Mouse (Mus musculus) megakaryocyte, adult 5-6 weeks (primary cell): Measurements from ENCODE around the gene Trim47. TPM values are rescaled to one million over a fixed set of nuclear protein-coding genes. Genes with fewer than 3 reads are reported as not detected.
"Not testable (repeated sequence)": the region's sequence is repeated elsewhere in the genome, so short reads cannot be mapped to it uniquely, and the experiment has no call there.

Experiments used
- ATAC-seq: 2 replicates; pipeline ENCODE4 v1.8.0; 2016; ENCODE audit warnings: mild to moderate bottlenecking, inconsistent platforms; ENCODE audit not compliant: poor library complexity, severe bottlenecking
- total RNA-seq, 2 experiments: library from RNA; stranded (forward) in 1 of 2; stranded (reverse) in 1 of 2; fragments of 153-499, 151-499 nt in 1 of 2; fragments of 221-1000, 200-1000 nt in 1 of 2; gene quantifications; 2 replicates each; pipeline versions ENCODE4 v1.2.3 to v1.2.4; 2015 to 2017

Trim47 gene
- total RNA-seq, 2 experiments from 2014 or later, result 0.07 to 0.47 TPM

DNA sequence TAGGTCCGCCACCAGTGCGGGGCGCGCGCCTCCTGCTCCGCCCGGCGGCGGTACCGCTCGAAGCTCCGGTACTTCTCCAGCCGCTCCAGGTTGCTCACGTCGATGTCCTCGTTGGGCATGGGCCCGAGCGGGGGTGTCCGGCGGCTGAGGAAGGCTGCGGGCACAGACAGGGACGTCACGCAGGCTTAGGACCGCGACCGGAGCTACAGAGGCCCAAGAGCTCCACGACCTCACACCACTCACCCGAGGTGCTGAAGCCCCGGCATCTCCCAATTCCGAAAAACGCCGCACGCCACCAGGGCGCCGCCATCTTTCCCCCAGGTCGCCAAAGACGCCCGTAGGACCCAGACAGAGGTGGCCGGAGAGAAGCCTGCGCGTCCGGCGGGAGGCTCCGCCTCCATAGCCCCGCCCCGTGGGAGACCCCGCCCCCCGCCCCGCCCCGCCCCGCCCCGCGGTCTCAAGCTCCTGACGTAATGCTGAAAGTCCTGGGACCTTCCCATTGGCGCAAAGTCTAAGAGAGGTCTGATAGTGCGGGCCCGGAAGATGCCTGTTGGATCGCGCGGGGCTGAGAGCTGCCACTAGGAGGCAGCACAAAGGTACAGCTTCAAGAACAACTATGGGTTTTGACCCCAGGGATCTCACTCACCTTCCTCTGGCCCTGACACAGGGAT is 11.6 kb upstream of the Trim47 start, which contains the start of gene Mrpl38:
Gene Mrpl38, minus strand, starts transcription at position 401 of the 671 bp plus-strand sequence.
- ATAC-seq, result peak; percentile 93

DNA sequence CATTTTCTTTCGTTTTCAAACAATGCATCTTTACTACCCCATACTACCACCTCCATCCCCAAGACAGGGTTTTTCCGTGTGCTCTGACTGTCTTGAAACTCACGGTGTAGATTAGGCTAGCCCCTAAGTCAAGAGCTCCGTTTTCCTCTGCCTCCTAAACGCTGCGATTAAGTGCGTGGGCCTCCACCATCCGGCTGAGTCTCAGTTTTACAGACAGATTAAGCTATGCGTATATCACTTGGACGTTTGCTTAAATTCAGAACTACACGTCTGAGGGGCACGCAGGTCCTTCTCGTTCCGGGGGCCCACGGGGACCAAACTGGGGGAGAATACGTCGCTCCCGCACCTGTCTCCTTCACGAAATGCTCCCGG is 11.1 kb upstream of the Trim47 start:
- no peak for ATAC-seq

DNA sequence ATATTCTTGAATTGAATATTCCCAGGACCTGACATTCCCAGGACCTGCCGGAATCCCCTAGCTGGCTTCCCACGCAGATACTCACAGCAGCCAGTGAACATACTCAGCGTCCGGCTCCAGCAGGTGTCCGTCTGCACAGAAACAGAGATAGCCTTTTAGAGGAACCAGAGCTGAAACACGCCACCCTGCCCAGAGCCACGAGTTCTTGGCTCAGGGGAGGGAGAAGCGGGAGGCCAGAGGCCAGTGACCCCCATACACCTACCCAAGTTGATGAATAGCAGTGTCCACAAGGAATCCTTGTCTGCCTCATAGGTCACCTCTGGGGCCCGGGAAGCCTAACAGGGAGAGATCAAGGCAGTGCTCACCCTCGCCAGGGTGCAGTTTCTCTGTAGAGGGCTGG is 7.2 kb upstream of the Trim47 start:
- no peak for ATAC-seq

DNA sequence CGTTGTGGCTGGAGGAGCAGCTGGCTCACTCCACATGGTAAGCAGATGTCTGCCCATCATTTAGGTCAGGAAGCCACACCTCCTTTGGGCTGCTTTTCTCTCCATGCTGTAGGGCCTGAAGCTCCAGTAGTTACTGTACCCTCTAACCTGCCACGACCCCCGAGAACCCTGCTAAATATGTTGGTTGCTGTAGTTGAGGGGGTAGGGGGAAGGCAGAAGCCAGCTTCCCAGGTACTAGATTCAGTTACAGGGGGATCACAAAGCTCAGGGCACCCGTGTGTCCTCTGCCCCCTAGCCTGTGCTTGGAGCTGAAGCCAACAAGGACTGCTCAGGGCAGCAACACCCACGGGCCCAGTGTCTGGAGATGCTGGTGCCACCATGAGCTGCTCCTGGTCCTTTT is 6.5 kb upstream of the Trim47 start:
- ATAC-seq, result no peak

DNA sequence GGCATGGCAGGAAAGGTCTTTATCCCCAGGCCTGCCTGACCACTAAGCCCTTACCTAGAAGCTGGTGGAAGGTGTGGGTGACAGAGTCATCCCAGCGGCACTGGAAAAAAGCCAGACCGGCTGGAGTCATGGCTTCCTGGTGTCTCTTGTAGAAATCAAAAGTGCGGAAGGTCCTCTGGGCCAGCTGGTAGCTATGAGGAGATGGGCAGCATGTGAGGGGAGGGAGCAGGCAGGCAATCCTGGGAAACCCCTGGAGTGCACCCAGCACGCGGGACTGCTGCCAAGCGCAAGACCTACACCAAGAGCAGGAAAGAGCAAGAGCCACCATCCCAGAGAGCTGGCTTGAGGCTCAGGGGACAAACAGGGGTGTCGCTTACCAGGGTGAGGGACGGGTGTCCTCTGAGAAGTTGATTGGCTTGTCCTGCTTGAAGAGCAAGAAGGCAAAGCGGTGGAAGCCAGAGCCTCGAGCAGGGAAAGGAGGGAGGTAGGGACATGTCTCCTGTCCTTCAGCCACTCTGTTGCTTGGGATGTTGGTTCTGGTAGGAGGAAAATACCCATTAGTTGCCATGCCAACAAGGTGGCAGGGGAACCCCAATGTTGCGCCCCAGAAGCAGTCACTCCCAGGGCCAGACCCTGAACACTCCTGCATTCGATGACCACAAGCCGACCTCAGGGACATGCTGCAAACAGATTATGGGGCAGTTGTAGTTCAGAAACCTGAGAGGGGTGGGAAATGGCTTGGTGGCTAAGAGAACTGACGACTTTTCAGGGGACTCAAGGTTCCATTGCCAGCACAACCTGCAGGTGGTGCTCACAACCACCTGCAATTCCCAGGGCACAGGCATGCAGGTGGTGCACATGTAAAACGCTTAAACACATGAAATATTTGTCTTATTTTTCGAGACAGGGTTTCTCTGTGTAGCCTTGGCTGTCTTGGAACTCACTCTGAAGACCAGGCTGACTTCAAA is 5.6 kb upstream of the Trim47 start:
- no peak for ATAC-seq

DNA sequence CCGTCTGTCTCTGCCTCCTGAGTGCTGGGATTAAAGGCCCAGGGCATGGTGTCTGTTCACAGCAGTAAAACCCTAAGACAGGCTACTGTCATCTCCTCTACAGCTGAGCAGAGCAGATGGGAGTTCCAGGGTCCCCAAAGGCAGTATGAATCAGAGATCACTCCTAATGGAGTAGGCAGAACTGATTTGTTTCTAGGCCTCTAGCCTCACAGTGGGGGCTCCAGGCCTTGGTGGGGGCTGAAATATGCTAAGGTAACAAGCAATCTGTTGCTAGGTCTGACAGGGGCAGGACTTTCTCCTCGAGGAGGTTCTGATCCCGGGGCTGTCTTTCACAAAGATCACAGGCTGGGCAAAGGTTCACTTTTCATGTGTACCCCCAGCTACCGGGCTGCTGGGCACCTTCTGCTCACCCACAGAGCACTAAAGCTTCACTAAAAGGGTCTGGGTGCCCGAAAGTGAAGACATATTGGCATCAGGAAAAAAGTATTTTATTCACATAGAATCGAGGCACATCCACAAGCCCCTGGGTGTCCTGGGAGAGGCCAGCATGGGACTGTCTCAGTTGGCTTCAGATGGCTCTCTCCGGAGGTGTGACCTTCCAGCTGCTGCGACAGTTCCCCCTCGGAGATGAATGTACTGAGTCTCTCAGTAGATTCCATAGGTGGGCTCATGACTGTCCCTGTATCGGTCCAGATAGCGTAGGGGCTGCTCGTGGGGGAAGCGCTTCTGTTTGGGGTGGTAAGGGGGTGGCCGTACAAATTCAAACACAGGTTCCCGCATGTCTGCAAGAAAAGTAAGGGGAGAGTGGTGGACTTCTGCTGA is 4.5 kb upstream of the Trim47 start:
- no peak for ATAC-seq

DNA sequence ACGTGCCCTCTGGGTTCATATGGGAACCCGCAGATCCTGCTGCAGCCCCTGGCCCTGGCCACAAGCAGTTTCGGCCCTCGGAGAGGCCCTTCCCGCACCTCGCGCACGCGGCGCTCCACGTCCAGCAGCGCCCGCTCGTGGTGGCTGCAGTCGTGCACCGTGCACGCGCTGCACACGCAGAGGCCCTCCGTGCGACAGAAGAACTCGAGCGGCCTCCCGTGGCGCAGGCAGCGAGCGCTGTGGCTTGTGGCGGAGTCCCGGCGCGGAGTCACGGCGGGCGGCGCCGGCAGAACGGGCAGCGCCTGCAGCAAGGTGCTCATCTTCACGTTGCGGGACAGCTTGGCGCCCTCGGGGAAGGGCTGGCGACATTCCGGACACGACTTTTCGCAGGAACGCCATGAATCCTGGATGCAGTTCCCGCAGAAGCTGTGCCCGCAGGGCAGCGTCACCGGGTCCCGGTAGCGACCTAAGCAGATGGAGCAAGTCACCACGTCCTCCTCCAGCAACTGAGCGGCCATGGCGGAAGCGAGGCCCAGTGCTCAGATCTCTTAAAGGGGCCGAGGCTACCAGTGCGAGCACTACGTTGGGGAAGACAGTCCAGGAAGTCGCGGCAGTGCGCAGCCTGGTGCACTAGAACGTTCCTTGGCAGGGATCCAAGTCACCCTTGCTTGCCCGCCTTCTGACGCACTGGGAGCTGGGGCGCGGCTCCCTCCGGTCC is 3.6 kb upstream of the Trim47 start, which contains the start of gene Trim65:
Gene Trim65, minus strand, starts transcription at position 641 of the 718 bp plus-strand sequence.
- ATAC-seq, result peak; percentile 85

DNA sequence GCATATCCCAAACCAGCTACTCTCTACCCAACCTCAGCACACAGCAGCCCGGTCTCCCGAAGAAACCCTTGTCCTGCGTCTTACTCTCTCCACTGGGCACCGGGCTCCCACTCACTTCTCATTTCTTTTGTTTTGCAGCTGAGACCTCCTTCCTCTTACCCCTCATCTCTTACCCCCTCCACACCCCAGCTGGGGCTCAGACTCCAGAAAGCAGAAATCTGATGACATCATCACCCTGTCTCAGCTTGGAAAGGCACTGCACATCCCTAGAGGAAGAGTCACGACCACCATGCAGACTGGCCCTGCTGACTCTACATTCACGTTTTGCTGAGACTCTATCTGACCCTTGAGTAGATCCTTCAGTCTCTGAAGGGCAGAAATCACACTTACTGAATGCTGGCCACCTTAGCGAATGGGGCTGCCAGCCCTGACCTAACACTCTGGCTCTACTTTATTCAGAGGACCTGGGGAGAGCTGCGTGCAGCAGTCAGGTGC is 3.0 kb upstream of the Trim47 start:
- ATAC-seq, result peak; percentile 31

DNA sequence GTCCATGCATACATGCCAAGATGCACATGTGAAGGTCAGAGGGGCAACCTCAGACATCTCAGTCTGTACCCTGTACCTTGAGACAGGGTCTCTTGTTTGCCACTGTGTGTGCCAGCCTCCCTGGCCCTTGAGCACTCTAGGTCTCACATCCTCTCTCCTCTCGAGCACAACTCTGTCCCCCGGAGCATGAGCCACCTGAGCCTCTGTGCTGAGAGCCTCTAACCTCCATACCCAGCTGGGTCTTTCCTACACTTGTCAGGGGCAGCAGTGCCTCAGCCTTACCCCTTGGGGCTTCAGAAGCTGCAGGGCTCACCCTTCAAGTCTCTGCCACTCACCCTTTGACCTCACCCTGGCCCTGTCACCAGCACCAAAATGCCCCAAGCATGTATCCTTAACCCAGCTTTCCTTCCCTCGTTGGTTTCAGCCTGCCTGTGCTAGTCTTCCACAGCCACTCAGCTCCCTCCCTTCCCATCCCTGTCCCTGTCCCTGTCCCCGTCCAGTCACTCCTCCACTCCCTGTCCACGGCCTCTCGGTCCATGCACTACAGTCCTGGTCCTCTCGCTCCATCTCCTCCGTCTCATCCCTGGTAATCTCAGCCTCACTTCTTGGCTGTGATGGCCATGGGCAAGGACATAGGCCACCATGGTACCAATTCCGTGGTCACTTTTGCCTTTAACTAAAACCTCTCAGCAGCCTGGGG is 2.2 kb upstream of the Trim47 start:
- no peak for ATAC-seq

DNA sequence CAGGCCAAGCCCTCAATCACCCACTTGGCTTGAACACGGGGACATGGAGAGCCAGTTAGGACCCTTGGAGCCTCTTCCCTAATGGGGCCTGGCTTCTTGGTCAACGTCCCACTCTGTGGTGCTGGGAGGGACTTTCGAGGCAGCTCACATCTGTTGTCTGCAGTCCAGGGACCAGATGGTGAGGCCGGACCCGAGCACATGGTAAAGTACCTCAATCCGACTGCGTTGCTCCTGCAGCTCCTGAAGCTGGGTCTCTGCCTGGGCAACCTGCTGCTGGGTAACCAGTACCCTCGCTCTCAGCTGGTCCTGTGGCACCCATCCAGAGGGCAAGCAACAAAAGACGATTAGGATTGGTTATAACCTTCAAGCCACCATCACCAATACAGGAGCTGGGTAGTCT is 976 bp upstream of the Trim47 start:
- no peak for ATAC-seq

DNA sequence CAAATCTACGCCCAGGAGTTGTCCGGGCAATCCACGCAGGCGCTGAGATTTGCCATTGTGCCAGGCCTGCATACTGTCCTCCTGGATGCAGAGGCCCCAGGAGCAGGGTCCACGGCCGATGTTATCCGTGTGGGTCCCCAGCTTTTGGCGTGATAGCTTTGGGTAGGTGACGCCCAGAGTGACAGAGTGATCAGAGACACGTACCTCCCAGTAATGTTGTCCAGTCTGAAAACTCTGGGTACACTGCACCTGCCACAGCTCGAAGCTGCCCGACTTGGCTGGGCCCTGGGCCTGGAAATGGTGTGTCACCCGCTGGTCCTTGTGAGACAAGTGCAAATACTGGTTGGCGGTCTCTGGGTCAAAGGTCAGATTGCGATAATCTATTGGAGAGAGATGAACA is 749 bp downstream of the Trim47 start:
- no peak for ATAC-seq

DNA sequence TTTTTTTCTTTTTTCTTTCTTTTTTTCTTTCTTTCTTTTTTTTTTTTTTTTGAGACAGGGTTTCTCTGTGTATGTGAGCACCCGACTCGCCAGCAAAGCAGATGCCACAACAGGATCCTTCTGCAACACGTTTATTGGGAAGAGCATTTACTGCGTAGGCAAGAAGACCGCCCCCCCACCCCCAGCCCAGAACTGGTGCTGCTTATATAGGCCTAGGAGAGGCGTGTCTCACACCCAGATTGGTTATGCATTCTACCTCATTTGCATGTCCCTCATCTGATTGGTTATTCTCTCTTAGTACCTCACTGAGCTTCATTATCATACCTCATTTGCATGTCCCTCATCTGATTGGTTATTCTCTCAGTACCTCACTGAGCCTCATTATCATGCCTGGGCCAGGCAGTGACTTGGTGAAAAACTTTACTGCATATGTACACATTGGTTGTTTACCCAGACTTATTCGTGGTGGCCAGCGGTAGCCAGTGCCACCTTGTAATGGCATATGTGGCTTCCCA is 5.2 kb downstream of the Trim47 start:
- ATAC-seq, result not testable (repeated sequence)

DNA sequence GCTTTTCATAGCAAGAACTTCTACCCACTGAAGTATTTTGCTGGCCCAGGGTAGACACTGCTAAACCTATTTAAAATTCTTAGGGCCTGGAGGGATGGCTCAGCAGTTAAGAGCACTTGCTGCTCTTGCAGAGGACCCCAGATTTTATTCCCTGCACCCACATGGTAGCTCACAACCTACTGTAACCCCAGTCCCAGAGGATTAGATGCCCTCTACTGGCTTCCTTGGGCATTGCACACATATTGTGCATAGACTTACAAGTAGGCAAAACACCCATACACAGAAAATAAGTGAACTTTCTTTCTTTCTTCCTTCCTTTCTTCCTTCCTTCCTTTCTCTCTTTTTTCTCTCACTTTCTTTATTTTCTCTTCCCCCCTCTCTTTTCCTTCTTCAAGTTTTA is 9.2 kb downstream of the Trim47 start:
- ATAC-seq, result no peak

DNA sequence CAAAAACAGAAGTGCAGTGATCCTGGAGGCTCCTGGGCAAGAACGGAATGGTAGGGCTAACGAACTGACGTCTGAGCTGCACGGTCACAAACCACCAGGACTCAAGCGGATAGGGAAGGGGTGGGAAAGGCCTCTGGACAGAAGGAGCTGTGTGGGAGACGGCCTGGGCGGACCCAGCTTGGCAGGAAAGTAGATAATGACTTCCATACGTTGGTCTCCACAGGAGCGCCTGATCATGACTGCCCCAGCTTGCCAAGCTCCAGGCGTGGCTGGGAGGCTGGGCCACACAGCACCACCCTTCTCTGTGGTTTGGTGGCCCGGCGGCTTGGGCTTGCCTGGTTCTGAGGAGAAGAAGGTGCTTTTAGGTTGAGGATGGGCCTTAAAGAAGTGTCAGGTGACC is 9.8 kb downstream of the Trim47 start:
- ATAC-seq, result no peak

DNA sequence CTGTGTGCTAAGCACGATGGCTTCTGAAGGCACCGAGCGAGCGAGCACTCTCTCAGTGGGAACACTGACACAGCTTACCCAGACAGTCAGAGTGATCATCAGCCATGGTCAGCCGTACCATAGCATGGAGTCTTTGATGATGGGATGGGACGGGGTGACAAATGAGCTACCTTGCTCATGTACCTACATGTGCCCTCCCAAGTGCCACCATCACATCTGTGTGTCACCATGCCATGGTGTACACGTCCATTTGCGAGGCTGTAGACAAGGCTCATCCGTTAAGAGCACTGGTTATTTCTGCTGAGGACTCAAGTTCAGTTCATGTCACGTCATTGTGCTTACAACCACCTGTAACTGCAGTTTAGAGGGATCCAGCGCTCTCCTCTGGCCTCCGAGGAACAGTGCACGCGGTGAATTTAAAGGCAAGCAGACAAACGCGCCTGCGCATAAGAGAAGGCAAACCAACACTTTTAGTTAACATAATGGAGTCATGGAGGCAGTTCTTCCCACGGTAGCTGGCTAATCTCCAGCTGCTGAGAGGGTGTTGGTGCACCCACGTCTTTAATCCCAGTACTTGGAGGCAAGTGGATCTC is 15.3 kb downstream of the Trim47 start:
- ATAC-seq, result no peak

DNA sequence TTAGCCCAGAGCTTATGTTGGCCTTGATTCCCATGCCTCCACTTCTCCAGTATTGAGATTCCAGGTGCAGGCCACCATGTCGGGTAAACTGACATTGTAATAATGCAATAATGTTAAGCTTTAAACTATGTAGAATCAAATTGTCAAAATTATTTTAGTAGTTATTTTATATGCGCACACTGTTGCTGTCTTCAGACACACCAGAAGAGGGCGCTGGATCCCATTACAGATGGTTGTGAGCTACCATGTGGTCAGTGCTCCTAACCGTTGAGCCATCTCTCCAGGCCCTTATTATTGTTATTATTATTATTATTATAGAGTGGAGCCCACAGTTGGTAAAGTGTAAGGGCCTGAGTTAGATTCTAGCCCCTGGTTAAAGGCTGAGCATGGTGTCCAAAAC is 15.9 kb downstream of the Trim47 start:
- no peak for ATAC-seq

DNA sequence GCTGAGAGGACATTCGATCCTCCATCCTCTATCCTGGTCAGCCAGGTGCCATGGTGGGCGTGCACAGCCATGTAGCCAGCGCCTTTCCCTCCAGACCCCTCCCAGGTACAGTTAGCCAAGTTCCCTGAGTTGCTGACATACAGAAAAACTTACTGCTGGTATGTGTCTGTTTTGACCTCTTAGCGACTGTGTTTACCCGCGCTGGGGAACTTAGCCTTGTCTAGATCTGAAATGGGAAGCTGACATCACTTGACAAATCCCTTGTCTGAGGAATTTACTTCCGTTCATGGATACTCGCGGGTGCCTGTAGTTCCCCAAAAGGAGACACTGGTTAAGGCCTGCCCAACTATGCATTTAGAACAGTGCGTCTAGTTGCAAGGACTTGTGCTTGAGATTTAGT is 16.5 kb downstream of the Trim47 start:
- ATAC-seq, result peak; percentile 60

DNA sequence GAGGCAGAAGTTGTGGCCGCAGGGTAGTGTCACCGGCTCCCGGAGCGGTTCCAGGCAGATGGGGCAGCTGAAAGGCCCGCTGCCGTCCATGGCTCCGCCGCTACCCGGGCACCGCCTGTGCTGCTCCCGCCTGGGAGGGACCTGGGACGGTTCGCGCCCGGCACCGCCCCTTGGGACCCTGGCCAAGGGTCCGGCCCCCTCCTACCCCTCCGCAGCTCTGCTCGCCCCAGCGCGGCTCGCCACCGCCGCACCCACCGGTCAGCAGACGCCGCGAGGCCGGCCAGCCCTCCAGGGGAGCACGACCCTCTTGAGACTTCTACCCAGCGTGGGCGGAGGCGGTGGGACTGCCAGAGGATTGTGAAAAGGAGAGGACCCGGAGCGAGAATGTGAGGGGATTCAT is 16.9 kb downstream of the Trim47 start:
- no peak for ATAC-seq
